Mouse (Mus musculus): Measurements from ENCODE around the gene Gja6.

GRCm38 (mm10) chrX:160930656-160931055, 23.8 kb upstream of the Gja6 start:
- TF ChIP-seq POLR2A (IDR thresholded peaks at IDR 0.05; ENCODE audit: borderline replicate concordance, low read depth, low read length) (no peak), CTCF (IDR thresholded peaks at IDR 0.05; ENCODE audit: low read depth, low read length) (no peak)

Data from bone marrow macrophage, adult 2 months (primary cell).